Mouse (Mus musculus): Measurements from ENCODE around the gene Hoxb8.

Hoxb8 gene

GRCm38 (mm10) chr11:96315344-96315681 is 33.6 kb downstream of the Hoxb8 start:
- DNase-seq (ENCODE audit: low spot score), result no peak

- DNase-seq (ENCODE audit: low spot score), result no peak
Measured at GRCm38 (mm10) chr11:96316696-96317607, 35.2 kb downstream of the Hoxb8 start.

GRCm38 (mm10) chr11:96317608-96318367 is 36.1 kb downstream of the Hoxb8 start, which contains the start of gene Hoxb4:
Gene Hoxb4 (plus strand): TSS chr11:96318267.
- DNase-seq (ENCODE audit: low spot score), result no peak

GRCm38 (mm10) chr11:96318368-96319070 is 36.8 kb downstream of the Hoxb8 start:
- peak; percentile 90 for DNase-seq (ENCODE audit: low spot score)

GRCm38 (mm10) chr11:96319071-96319902 is 37.6 kb downstream of the Hoxb8 start:
- peak; percentile 83 for DNase-seq (ENCODE audit: low spot score)

- DNase-seq (ENCODE audit: low spot score), result no peak
Measured at GRCm38 (mm10) chr11:96319910-96320309, 38.2 kb downstream of the Hoxb8 start.

- no peak for DNase-seq (ENCODE audit: low spot score)
Measured at GRCm38 (mm10) chr11:96320688-96321087, 39.0 kb downstream of the Hoxb8 start.

- no peak for DNase-seq (ENCODE audit: low spot score)
Measured at GRCm38 (mm10) chr11:96321846-96322245, 40.1 kb downstream of the Hoxb8 start.

GRCm38 (mm10) chr11:96322738-96323137 is 41.0 kb downstream of the Hoxb8 start:
- no peak for DNase-seq (ENCODE audit: low spot score)

- no peak for DNase-seq (ENCODE audit: low spot score)
Measured at GRCm38 (mm10) chr11:96323154-96323553, 41.4 kb downstream of the Hoxb8 start, which contains the start of gene Hoxb3. Gene Hoxb3 (plus strand): TSS chr11:96323326.

GRCm38 (mm10) chr11:96324125-96324524 is 42.4 kb downstream of the Hoxb8 start:
- DNase-seq (ENCODE audit: low spot score), result peak; percentile 85

GRCm38 (mm10) chr11:96324965-96325364 is 43.3 kb downstream of the Hoxb8 start:
- no peak for DNase-seq (ENCODE audit: low spot score)

- DNase-seq (ENCODE audit: low spot score), result no peak
Measured at GRCm38 (mm10) chr11:96325747-96326212, 44.1 kb downstream of the Hoxb8 start.

GRCm38 (mm10) chr11:96326705-96327104 is 45.0 kb downstream of the Hoxb8 start:
- no peak for DNase-seq (ENCODE audit: low spot score)

- no peak for DNase-seq (ENCODE audit: low spot score)
Measured at GRCm38 (mm10) chr11:96327122-96327521, 45.4 kb downstream of the Hoxb8 start.

- DNase-seq (ENCODE audit: low spot score), result no peak
Measured at GRCm38 (mm10) chr11:96327750-96328149, 46.0 kb downstream of the Hoxb8 start.

- no peak for DNase-seq (ENCODE audit: low spot score)
Measured at GRCm38 (mm10) chr11:96328605-96329004, 46.9 kb downstream of the Hoxb8 start.

GRCm38 (mm10) chr11:96332105-96332504 is 50.4 kb downstream of the Hoxb8 start:
- no peak for DNase-seq (ENCODE audit: low spot score)

- DNase-seq (ENCODE audit: low spot score), result no peak
Measured at GRCm38 (mm10) chr11:96332618-96333032, 50.9 kb downstream of the Hoxb8 start.

GRCm38 (mm10) chr11:96333241-96334001 is 51.7 kb downstream of the Hoxb8 start:
- no peak for DNase-seq (ENCODE audit: low spot score)

- no peak for DNase-seq (ENCODE audit: low spot score)
Measured at GRCm38 (mm10) chr11:96334002-96334364, 52.3 kb downstream of the Hoxb8 start.
